Mouse (Mus musculus): Measurements from ENCODE around the gene Fam72a. TPM values are rescaled to one million over a fixed set of nuclear protein-coding genes. Genes with fewer than 3 reads are reported as not detected.
A peak's percentile ranks its signal among the peaks of the same experiment; 100 is the strongest.

Fam72a gene
- polyA plus RNA-seq, 2 experiments = 2.1 to 2.5 TPM

DNA sequence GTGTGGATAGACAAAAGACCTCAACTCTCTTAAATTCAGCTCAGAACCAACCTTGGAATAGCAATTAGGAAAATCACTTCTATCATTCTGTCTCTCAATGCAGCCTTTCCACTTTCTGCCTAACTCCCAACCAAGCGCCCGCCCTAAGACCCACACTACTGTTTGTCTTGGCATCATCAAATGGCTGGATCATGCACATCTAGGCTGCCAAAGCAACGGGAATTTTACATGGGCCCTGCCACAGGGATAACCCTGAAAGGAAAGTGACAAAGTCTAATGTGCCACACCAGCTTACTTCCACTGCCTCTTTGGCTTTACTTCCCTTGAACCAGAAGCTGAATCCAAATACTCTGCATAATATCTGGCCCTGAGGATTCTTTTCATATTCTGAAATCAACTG is 38.4 kb upstream of the Fam72a start:
- DNase-seq (ENCODE audit: low spot score) (no peak), ATAC-seq (ENCODE audit: low FRiP score, low read depth) (no peak)
- no peaks in the 10 kb centered on the region for H3K9me3 ChIP-seq (ENCODE audit: control insufficient read depth, low read length)
- H3K9ac ChIP-seq (ENCODE audit: low read depth, low read length, severe bottlenecking) = no peak overlapping the region
- no peak overlapping the region for H3K4me3 ChIP-seq (replicated peaks; ENCODE audit: low read length)
- H3K27ac ChIP-seq (replicated peaks; ENCODE audit: low read depth, low read length) = no peak overlapping the region
- 86% methylated on average over 3 of the region's 3 CpGs for WGBS
- no peaks in the 10 kb centered on the region for H3K36me3 ChIP-seq (ENCODE audit: control insufficient read depth, insufficient read depth, low read length)
- peaks cover 11% of the 10 kb centered on the region for H3K4me1 ChIP-seq (ENCODE audit: control insufficient read depth, insufficient read depth, low read length)
- no peak for TF ChIP-seq POLR2A (IDR thresholded peaks at IDR 0.05; ENCODE audit: borderline replicate concordance, extremely low read depth, insufficient read depth, insufficient read length)
- H3K4me2 ChIP-seq (replicated peaks; ENCODE audit: low read depth, low read length, severe bottlenecking) = no peak overlapping the region
- no peaks in the 10 kb centered on the region for H3K27me3 ChIP-seq (ENCODE audit: control insufficient read depth, insufficient read depth, low read length)

DNA sequence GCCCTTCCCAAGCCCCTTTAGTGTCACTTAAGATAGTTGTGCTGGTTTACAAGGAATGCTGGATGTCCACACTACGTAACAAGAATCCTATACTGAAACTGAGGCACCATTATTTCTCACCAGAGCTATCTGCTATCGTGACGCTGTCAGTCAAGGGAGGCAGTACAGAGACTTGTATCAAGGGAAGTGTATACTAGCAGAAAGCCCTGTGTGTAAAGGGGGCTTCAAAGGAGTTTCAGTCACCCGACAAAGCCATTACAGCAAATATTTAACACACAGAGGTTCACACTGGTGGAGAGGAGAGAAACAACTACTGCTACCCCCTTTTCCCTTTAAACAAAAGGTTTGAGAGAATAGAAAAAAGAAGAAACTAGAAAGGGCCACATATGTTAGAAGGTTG is 36.1 kb upstream of the Fam72a start:
- no peak for ATAC-seq (ENCODE audit: low FRiP score, low read depth)
- 42% methylated on average over 4 of the region's 4 CpGs for WGBS
- no peak overlapping the region for H3K9ac ChIP-seq (ENCODE audit: low read depth, low read length, severe bottlenecking)
- no peak overlapping the region for H3K27ac ChIP-seq (replicated peaks; ENCODE audit: low read depth, low read length)
- no peak overlapping the region for H3K4me3 ChIP-seq (replicated peaks; ENCODE audit: low read length)
- H3K9me3 ChIP-seq (ENCODE audit: control insufficient read depth, low read length) = no peaks in the 10 kb centered on the region
- TF ChIP-seq POLR2A (IDR thresholded peaks at IDR 0.05; ENCODE audit: borderline replicate concordance, extremely low read depth, insufficient read depth, insufficient read length) = no peak
- H3K36me3 ChIP-seq (ENCODE audit: control insufficient read depth, insufficient read depth, low read length) = no peaks in the 10 kb centered on the region
- peaks cover 14% of the 10 kb centered on the region for H3K4me1 ChIP-seq (ENCODE audit: control insufficient read depth, insufficient read depth, low read length)
- DNase-seq (ENCODE audit: low spot score) = no peak
- no peak overlapping the region for H3K4me2 ChIP-seq (replicated peaks; ENCODE audit: low read depth, low read length, severe bottlenecking)
- H3K27me3 ChIP-seq (ENCODE audit: control insufficient read depth, insufficient read depth, low read length) = no peaks in the 10 kb centered on the region

DNA sequence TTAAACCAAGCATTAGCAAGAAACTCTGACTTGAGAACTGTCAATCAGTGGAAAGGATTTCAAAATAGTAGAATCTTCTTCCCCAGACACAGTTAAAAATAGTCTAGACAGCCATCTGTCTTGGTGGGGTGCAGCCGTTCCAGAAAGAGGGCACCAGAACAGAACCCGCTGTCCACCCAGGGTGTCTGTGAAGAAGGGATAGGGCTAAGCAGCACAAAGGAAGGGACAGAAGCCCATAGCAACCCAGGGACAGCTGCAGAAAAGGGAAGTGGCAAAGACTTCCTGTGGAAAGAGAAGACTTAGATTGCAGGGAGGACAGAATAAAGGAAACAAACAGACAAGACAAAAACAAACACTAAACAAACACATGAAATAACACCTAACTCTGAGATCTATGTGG is 35.3 kb upstream of the Fam72a start:
- Histone ChIP-seq H3K36me3 (ENCODE audit: control insufficient read depth, insufficient read depth, low read length) (no peaks in the 10 kb centered on the region), H3K4me3 (replicated peaks; ENCODE audit: low read length) (no peak overlapping the region), H3K4me1 (ENCODE audit: control insufficient read depth, insufficient read depth, low read length) (peaks cover 14% of the 10 kb centered on the region), H3K27ac (replicated peaks; ENCODE audit: low read depth, low read length) (no peak overlapping the region), H3K4me2 (replicated peaks; ENCODE audit: low read depth, low read length, severe bottlenecking) (no peak overlapping the region), H3K27me3 (ENCODE audit: control insufficient read depth, insufficient read depth, low read length) (no peaks in the 10 kb centered on the region), H3K9ac (ENCODE audit: low read depth, low read length, severe bottlenecking) (no peak overlapping the region), H3K9me3 (ENCODE audit: control insufficient read depth, low read length) (no peaks in the 10 kb centered on the region)
- WGBS = 69% methylated on average over 2 of the region's 2 CpGs
- ATAC-seq (ENCODE audit: low FRiP score, low read depth) = no peak
- no peak for DNase-seq (ENCODE audit: low spot score)
- no peak for TF ChIP-seq POLR2A (IDR thresholded peaks at IDR 0.05; ENCODE audit: borderline replicate concordance, extremely low read depth, insufficient read depth, insufficient read length)

DNA sequence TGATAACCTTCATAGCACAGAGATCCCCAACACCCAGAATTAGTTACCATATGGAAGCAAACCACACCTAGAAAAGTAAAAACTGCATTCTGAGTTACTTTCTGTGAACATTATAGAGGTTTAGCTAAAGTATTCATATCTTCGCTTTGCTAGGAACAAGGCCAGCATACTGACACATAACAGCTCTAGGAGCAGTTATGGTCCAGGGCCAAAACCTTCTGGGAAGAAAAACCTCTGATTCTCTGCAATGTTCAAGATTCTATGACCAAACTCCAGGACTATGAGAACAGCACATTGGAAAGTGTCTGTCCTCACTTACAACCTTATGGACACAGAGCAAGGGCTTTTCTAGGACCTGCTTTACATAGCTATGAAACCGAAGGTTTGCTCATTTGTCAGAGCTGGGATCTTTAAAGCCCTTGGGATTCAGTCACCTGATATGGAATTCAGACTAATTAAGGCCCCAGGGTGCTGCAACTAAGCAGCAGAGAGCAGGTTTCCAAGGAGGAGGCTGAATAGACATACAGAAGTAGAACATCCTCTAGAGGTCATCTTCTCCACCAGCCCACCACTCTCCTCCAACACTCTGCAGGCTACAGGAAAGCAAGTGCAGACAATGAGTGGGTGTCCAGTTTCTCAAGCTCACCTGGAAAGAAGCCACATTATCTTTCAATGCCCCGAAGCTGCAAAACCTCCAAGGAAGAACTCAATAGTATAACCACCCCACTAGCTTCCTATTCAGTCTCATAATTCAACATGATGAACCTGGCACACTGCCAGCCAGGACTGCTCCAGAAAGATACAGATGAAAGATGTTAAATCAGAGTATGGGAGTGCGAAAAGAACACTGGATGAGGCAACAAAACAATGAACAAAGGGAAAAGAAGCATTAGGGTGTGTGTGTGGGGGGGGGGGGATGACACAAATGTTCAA is 33.5 kb upstream of the Fam72a start:
- Histone ChIP-seq H3K9me3 (ENCODE audit: control insufficient read depth, low read length) (no peaks in the 10 kb centered on the region), H3K4me2 (replicated peaks; ENCODE audit: low read depth, low read length, severe bottlenecking) (no peak overlapping the region), H3K36me3 (ENCODE audit: control insufficient read depth, insufficient read depth, low read length) (no peaks in the 10 kb centered on the region), H3K4me1 (ENCODE audit: control insufficient read depth, insufficient read depth, low read length) (peaks cover 14% of the 10 kb centered on the region), H3K4me3 (replicated peaks; ENCODE audit: low read length) (no peak overlapping the region), H3K27ac (replicated peaks; ENCODE audit: low read depth, low read length) (no peak overlapping the region), H3K27me3 (ENCODE audit: control insufficient read depth, insufficient read depth, low read length) (no peaks in the 10 kb centered on the region), H3K9ac (ENCODE audit: low read depth, low read length, severe bottlenecking) (no peak overlapping the region)
- 75% methylated on average over 4 of the region's 4 CpGs for WGBS
- ATAC-seq (ENCODE audit: low FRiP score, low read depth) = no peak
- no peak for TF ChIP-seq POLR2A (IDR thresholded peaks at IDR 0.05; ENCODE audit: borderline replicate concordance, extremely low read depth, insufficient read depth, insufficient read length)
- DNase-seq (ENCODE audit: low spot score) = peak; percentile 33

DNA sequence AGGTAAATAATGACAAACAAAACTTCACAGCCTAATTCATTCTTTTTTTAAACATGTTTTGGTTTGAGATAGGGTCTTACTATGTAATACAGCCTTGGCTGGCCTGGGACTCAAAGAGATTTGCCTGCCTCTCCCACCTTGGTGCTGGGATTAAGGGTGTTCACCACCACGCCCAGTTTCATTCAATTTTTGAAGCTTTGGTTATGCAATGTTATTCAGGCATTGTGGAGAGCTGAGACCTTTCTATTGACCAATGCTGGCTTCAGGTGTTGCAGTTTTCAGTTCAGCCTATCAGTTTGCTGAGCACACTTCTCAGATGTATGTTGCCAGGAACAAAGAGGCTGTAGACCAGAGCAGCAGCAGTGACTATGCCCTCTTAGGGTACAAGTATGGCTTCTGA is 29.5 kb upstream of the Fam72a start:
- no peak overlapping the region for H3K27ac ChIP-seq (replicated peaks; ENCODE audit: low read depth, low read length)
- ATAC-seq (ENCODE audit: low FRiP score, low read depth) (no peak), DNase-seq (ENCODE audit: low spot score) (no peak)
- no peak overlapping the region for H3K4me2 ChIP-seq (replicated peaks; ENCODE audit: low read depth, low read length, severe bottlenecking)
- TF ChIP-seq POLR2A (IDR thresholded peaks at IDR 0.05; ENCODE audit: borderline replicate concordance, extremely low read depth, insufficient read depth, insufficient read length) = no peak
- no peak overlapping the region for H3K4me3 ChIP-seq (replicated peaks; ENCODE audit: low read length)
- H3K4me1 ChIP-seq (ENCODE audit: control insufficient read depth, insufficient read depth, low read length) = peaks cover 8% of the 10 kb centered on the region
- no peak overlapping the region for H3K9ac ChIP-seq (ENCODE audit: low read depth, low read length, severe bottlenecking)
- H3K27me3 ChIP-seq (ENCODE audit: control insufficient read depth, insufficient read depth, low read length) = no peaks in the 10 kb centered on the region
- no peaks in the 10 kb centered on the region for H3K36me3 ChIP-seq (ENCODE audit: control insufficient read depth, insufficient read depth, low read length)
- H3K9me3 ChIP-seq (ENCODE audit: control insufficient read depth, low read length) = no peaks in the 10 kb centered on the region
- WGBS = 89% methylated on average over 1 of the region's 1 CpGs
